Mouse (Mus musculus): ENCODE data around the gene Anln. TPM values are rescaled to one million over a fixed set of nuclear protein-coding genes. Genes with fewer than 3 reads are reported as not detected.
"Not testable (repeated sequence)": the region's sequence is repeated elsewhere in the genome, so short reads cannot be mapped to it uniquely, and the experiment has no call there.

Gene Anln
- polyA plus RNA-seq, 1 experiment from 2014 or later = 49.6 TPM

DNA sequence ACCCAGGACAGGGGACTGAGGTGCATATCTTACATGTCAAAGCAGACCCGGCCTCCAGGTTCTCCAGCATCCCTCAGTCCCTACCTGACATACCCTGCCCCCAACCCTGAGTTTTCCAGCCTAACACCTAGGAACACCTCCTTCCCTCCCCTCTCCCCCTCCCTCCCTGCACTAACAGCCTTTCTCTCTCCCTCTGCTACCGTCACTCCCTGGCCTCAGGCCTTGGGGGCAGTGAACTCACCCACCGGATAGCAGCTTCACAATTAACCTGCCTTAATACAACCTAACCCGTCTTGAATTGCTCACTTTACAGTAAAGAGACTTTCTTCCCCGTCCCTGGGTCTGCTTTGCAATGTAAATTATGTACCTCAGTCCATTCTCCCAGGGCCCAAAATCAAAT, 35.1 kb downstream of the Anln start:
- Histone ChIP-seq H3K4me2 (no peak overlapping the region), H3K27ac (no peak overlapping the region), H3K36me3 (peaks cover 78% of the 10 kb centered on the region), H3K4me1 (no peaks in the 10 kb centered on the region), H3K27me3 (no peaks in the 10 kb centered on the region), H3K9me3 (replicated peaks) (no peaks in the 10 kb centered on the region), H3K4me3 (replicated peaks) (no peak overlapping the region), H3K9ac (no peak overlapping the region)
- WGBS = 77% methylated on average over 5 of the region's 5 CpGs
- no peak for ATAC-seq (replicated peaks; ENCODE audit: low FRiP score)

DNA sequence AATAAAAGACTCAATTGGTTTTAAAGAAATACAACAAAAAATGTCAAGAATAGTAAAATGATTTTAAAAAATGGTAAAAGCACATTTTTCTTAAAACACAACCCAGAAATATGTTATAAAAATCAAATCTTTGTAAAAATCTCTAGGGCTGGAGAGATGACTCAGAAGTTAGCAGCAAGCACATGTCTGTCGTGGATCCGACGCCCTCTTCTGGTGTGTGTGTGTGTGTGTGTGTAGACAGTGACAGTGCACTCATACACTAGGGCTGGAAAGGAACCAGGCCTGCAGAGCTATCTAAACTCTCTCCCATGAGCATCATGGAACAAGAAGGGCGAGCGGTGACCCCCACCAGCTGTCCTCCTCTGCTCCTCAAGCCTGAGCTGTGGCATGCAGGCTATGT, 35.5 kb downstream of the Anln start:
- H3K9ac ChIP-seq = no peak overlapping the region
- no peaks in the 10 kb centered on the region for H3K27me3 ChIP-seq
- no peak for ATAC-seq (replicated peaks; ENCODE audit: low FRiP score)
- H3K27ac ChIP-seq = no peak overlapping the region
- 96% methylated on average over 5 of the region's 5 CpGs for WGBS
- H3K4me3 ChIP-seq (replicated peaks) = no peak overlapping the region
- peaks cover 76% of the 10 kb centered on the region for H3K36me3 ChIP-seq
- H3K9me3 ChIP-seq (replicated peaks) = no peaks in the 10 kb centered on the region
- H3K4me1 ChIP-seq = no peaks in the 10 kb centered on the region
- no peak overlapping the region for H3K4me2 ChIP-seq

DNA sequence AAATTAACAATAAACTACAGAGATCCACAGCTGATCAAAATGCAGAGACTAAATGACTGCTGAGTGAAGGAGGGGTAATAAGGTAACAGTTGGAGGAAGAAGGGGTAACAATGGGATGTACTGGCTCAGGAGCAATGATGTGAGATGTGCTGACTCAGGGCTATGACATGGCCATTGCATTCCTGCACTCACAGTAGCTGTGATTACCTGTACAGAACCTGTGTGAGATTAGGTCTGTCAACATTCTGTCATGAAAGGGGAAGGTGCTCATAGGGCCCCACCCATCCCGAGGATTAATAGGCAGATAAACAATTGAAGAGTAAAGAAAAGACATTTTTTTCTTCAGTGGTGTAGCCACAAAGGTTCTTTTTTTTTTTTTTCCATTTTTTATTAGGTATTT, 48.7 kb downstream of the Anln start:
- Histone ChIP-seq H3K27me3 (no peaks in the 10 kb centered on the region), H3K9ac (no peak overlapping the region), H3K9me3 (replicated peaks) (no peaks in the 10 kb centered on the region), H3K4me1 (no peaks in the 10 kb centered on the region), H3K4me3 (replicated peaks) (no peak overlapping the region), H3K36me3 (peaks cover 83% of the 10 kb centered on the region), H3K4me2 (no peak overlapping the region), H3K27ac (no peak overlapping the region)
- 93% methylated on average over 1 of the region's 1 CpGs for WGBS
- ATAC-seq (replicated peaks; ENCODE audit: low FRiP score) = no peak

DNA sequence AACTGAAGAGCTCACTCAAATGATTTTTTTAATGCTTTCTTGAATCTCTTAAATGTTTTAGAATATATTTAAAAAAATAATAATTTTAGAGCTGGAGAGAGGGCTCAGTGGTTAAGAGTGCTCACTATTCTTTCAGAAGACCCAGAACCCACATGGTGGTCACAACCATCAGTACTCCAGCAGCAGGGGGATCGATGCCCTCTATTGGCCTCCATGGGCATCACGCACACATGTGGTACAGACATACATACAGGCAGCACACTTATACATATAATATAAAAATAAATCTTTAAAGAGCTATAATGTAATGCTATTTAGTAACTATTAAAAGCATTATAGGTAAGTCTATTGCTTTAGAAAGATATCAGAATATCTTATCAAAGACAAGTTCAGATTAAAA, 51.8 kb downstream of the Anln start:
- ATAC-seq (replicated peaks; ENCODE audit: low FRiP score) = no peak
- no peak overlapping the region for H3K4me2 ChIP-seq
- no peaks in the 10 kb centered on the region for H3K27me3 ChIP-seq
- H3K9ac ChIP-seq = no peak overlapping the region
- 98% methylated on average over 2 of the region's 2 CpGs for WGBS
- H3K27ac ChIP-seq = no peak overlapping the region
- H3K9me3 ChIP-seq (replicated peaks) = no peaks in the 10 kb centered on the region
- H3K4me1 ChIP-seq = no peaks in the 10 kb centered on the region
- H3K36me3 ChIP-seq = peaks cover 85% of the 10 kb centered on the region
- H3K4me3 ChIP-seq (replicated peaks) = no peak overlapping the region

GRCm38 (mm10) chr9:22327475-22328387, 61.3 kb downstream of the Anln start:
- Histone ChIP-seq H3K27ac (peak overlapping the region; percentile 89), H3K9me3 (replicated peaks) (no peaks in the 10 kb centered on the region), H3K9ac (peak overlapping the region; percentile 56), H3K27me3 (no peaks in the 10 kb centered on the region), H3K4me3 (replicated peaks) (peak overlapping the region; percentile 56), H3K4me2 (peak overlapping the region; percentile 83), H3K4me1 (peaks cover 18% of the 10 kb centered on the region), H3K36me3 (peaks cover 18% of the 10 kb centered on the region)
- under 1% methylated on average over 32 of the region's 32 CpGs for WGBS
- peak; percentile 90 for ATAC-seq (replicated peaks; ENCODE audit: low FRiP score)

DNA sequence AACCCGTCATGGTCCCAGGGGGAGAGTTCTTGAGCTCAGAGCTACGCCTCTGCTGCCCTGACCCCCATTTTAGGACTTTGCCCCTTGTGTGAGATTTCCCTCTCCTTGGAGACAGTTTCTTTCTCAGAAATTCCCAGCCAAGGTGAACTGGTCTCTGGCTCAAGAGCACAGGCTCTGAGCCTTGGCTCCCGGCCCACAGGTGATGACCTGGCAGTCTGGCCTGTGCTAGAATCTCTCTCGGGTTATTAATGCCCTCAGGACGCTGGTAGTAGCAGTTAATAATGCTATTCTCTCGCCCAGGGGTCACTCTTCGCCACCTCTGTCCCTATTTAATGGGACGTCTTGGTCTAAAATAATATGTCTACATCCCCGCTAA, 61.9 kb downstream of the Anln start:
- peak overlapping the region; percentile 56 for H3K9ac ChIP-seq
- WGBS = 14% methylated on average over 9 of the region's 9 CpGs

GRCm38 (mm10) chr9:22324579-22324978, 64.4 kb downstream of the Anln start:
- WGBS = 85% methylated on average over 1 of the region's 1 CpGs
- Histone ChIP-seq H3K4me3 (replicated peaks) (no peak overlapping the region), H3K4me2 (no peak overlapping the region), H3K9me3 (replicated peaks) (no peaks in the 10 kb centered on the region), H3K27ac (no peak overlapping the region), H3K27me3 (no peaks in the 10 kb centered on the region), H3K9ac (no peak overlapping the region), H3K4me1 (peaks cover 18% of the 10 kb centered on the region), H3K36me3 (no peaks in the 10 kb centered on the region)
- ATAC-seq (replicated peaks; ENCODE audit: low FRiP score) = no peak

More for the DNA sequence above, 61.9 kb downstream of the Anln start:
- Histone ChIP-seq H3K27me3 (no peaks in the 10 kb centered on the region), H3K36me3 (peaks cover 13% of the 10 kb centered on the region), H3K4me2 (peak overlapping the region; percentile 83), H3K4me3 (replicated peaks) (peak overlapping the region; percentile 56), H3K4me1 (peaks cover 18% of the 10 kb centered on the region), H3K9me3 (replicated peaks) (no peaks in the 10 kb centered on the region), H3K27ac (peak overlapping the region; percentile 89)
- peak; percentile 41; the same call in 1 of the 2 replicates for ATAC-seq (replicated peaks; ENCODE audit: low FRiP score)

DNA sequence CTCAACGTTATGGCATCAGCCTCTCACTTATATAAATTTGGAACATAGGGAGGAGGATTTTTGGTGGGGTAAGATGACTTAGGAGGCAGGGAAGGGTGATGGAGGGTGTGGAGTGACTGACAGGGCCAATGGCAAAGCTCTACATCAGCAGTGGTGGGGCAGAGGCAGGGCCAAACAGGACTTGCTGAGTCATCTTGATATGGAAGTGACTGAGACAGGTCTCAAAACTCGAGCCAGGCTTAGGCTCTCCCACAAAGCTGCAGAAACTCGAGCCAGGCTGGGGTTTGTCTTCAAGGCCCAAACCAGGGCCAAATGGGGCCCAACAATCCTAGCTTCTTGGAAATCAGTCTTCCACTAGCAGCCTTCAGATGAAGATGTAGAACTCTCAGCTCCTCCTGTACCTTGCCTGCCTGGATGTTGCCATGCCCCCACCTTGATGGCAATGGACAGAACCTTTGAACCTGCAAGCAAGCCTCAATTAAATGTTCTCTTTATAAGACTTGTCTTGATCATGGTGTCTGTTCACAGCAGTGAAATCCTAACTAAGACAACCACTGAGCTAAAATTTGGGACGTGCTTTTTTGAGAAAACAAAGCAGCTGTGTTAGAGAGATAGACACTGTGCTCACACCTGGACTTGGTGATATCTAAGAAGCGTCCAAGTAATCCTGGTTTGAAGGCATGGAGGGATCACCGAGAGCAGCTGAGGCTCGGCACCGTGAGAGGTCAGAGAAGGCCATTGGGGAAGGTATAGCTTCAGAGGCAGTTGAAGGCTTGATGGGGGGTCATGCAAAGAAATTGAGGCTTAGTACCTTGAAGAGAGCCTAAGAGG, 66.4 kb downstream of the Anln start:
- ATAC-seq (replicated peaks; ENCODE audit: low FRiP score) = no peak
- Histone ChIP-seq H3K4me1 (peaks cover 11% of the 10 kb centered on the region), H3K36me3 (no peaks in the 10 kb centered on the region), H3K9me3 (replicated peaks) (no peaks in the 10 kb centered on the region), H3K27ac (no peak overlapping the region), H3K4me3 (replicated peaks) (no peak overlapping the region), H3K4me2 (no peak overlapping the region), H3K27me3 (no peaks in the 10 kb centered on the region), H3K9ac (no peak overlapping the region)
- WGBS = 77% methylated on average over 8 of the region's 8 CpGs

DNA sequence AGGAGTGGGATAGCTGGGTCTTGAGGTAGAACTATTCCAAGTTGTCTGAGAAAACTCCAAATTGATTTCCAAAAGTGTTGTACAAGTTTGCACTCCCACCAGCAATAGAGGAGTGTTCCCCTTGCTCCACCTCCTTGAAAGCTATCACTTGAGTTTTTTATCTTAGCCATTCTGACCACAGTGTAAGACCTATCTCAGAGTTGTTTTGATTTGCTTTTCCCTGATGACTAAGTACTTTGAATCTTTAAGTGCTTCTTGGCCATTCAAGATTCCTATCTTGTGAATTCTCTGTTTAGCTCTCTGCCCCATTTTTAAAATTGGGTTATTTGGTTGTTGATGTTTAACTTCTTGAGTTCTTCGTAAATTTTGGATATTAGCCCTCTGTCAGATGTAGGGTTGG, 69.9 kb downstream of the Anln start:
- no peaks in the 10 kb centered on the region for H3K4me1 ChIP-seq
- H3K27ac ChIP-seq = no peak overlapping the region
- no peaks in the 10 kb centered on the region for H3K27me3 ChIP-seq
- 94% methylated on average over 1 of the region's 1 CpGs for WGBS
- no peaks in the 10 kb centered on the region for H3K9me3 ChIP-seq (replicated peaks)
- no peak overlapping the region for H3K4me3 ChIP-seq (replicated peaks)
- H3K9ac ChIP-seq = no peak overlapping the region
- no peak for ATAC-seq (replicated peaks; ENCODE audit: low FRiP score)
- H3K36me3 ChIP-seq = no peaks in the 10 kb centered on the region
- H3K4me2 ChIP-seq = no peak overlapping the region

DNA sequence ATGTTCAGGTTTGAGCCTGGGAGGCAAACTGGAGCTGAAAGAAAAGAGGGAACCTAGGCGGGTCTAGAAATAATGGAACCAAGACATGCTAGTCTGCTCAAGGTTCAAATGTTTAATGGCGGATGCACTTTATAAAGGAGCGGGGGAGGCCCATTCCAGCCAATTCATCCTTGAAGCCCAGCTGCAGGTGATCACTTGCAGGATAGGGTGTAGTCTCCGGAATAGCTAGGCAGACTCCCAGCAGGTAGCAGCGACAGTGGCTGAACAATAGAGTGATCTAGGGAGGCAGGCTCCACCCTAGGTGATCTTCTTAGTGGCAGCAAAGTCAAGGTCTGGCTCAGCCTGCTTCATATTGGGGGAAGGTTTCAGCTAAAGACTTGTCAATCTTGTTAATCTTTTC, 72.9 kb downstream of the Anln start:
- H3K9ac ChIP-seq = not testable (repeated sequence)

GRCm38 (mm10) chr9:22314066-22314465, 74.9 kb downstream of the Anln start:
- Histone ChIP-seq H3K4me1 (no peaks in the 10 kb centered on the region), H3K4me3 (replicated peaks) (no peak overlapping the region), H3K27ac (no peak overlapping the region), H3K4me2 (no peak overlapping the region), H3K36me3 (no peaks in the 10 kb centered on the region), H3K9me3 (replicated peaks) (peaks cover 4% of the 10 kb centered on the region), H3K9ac (no peak overlapping the region), H3K27me3 (no peaks in the 10 kb centered on the region)
- WGBS = 81% methylated on average over 3 of the region's 3 CpGs
- ATAC-seq (replicated peaks; ENCODE audit: low FRiP score) = no peak

More for the DNA sequence above, 72.9 kb downstream of the Anln start:
- not testable (repeated sequence) for ATAC-seq (replicated peaks; ENCODE audit: low FRiP score); H3K4me3 ChIP-seq (replicated peaks); H3K27me3 ChIP-seq; H3K36me3 ChIP-seq; H3K4me2 ChIP-seq; H3K4me1 ChIP-seq; H3K9me3 ChIP-seq (replicated peaks); H3K27ac ChIP-seq
- 75% methylated on average over 5 of the region's 5 CpGs for WGBS

DNA sequence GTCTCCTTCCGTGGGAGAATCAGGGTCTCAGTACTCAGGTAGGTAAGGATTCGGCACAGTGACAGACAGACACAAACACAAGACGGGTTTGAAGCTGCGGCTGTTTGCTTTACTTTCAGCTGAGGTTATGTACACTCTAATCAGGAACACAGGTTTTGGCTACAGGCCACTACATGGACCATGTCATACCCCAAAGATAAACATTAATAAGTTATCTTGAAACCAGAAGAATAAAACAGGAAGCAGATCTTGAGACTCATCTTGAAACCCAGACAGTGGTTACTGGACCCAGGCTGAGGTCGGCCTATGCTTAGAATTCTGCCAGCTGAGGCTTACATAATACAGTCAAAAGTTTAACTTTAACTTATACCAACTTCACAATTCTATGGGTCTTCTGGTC, 75.8 kb downstream of the Anln start:
- WGBS = 86% methylated on average over 5 of the region's 5 CpGs

More for the DNA sequence above, 75.8 kb downstream of the Anln start:
- ATAC-seq (replicated peaks; ENCODE audit: low FRiP score) = no peak
- H3K4me3 ChIP-seq (replicated peaks) = no peak overlapping the region
- peaks cover 4% of the 10 kb centered on the region for H3K9me3 ChIP-seq (replicated peaks)
- H3K27me3 ChIP-seq = no peaks in the 10 kb centered on the region
- no peaks in the 10 kb centered on the region for H3K36me3 ChIP-seq
- no peak overlapping the region for H3K4me2 ChIP-seq
- no peak overlapping the region for H3K9ac ChIP-seq
- H3K4me1 ChIP-seq = no peaks in the 10 kb centered on the region
- H3K27ac ChIP-seq = no peak overlapping the region
